Mouse (Mus musculus) gastrocnemius, postnatal 36 days (tissue): ENCODE measurements around the gene Dll4. TPM values are rescaled to one million over a fixed set of nuclear protein-coding genes. Genes with fewer than 3 reads are reported as not detected.

Source experiments
- DNase-seq, 2 experiments: peaks; one replicate each; pipeline ENCODE4 v3.0.0; 2022
- intact Hi-C: fragments of 180-260 bp; cut with DNase I; formaldehyde crosslinking; loops from one replicate; pipeline ENCODE4 v1.15.1; 2025
- total RNA-seq, 2 experiments: library from RNA; stranded (reverse); gene quantifications; 2 replicates each; pipeline ENCODE4 v1.2.3; 2021

Gene Dll4
- total RNA-seq, 2 experiments from 2014 or later, result 5.1 to 5.5 TPM

- DNase-seq, result no peak
- intact Hi-C loops, result no loop called here
These were observed 5.2 kb downstream of the Dll4 start for GRCm38 (mm10) chr2:119330795-119331194.

GRCm38 (mm10) chr2:119332177-119332661 is 6.6 kb downstream of the Dll4 start:
- intact Hi-C loops, result no loop called here
- no peak for DNase-seq

- intact Hi-C loops, result no loop called here
- DNase-seq, result no peak
These were observed 8.6 kb downstream of the Dll4 start for GRCm38 (mm10) chr2:119334135-119334534.

- no peak for DNase-seq
- intact Hi-C loops, result no loop called here
These were observed 9.5 kb downstream of the Dll4 start for GRCm38 (mm10) chr2:119334964-119335525.

- DNase-seq, result no peak
- intact Hi-C loops, result no loop called here
These were observed 10.0 kb downstream of the Dll4 start for GRCm38 (mm10) chr2:119335535-119335934.

- DNase-seq, result no peak
- intact Hi-C loops, result loop anchor here (2.0 kb wide), 1 partner anchor 35 kb away; no protein-coding TSS in a partner anchor
These were observed 10.4 kb downstream of the Dll4 start for GRCm38 (mm10) chr2:119336002-119336401.

GRCm38 (mm10) chr2:119336470-119336869 is 10.9 kb downstream of the Dll4 start:
- intact Hi-C loops, result loop anchor here (2.0 kb wide), 1 partner anchor 36 kb away; no protein-coding TSS in a partner anchor
- no peak for DNase-seq

- peak; percentile 87 to 90 for DNase-seq
- intact Hi-C loops, result loop anchor here (2.0 kb wide), 2 partner anchors 37 to 75 kb away; no protein-coding TSS in a partner anchor
These were observed 12.1 kb downstream of the Dll4 start for GRCm38 (mm10) chr2:119337425-119338265.

GRCm38 (mm10) chr2:119344537-119345138 is 19.1 kb downstream of the Dll4 start:
- DNase-seq, result no peak
- intact Hi-C loops, result no loop called here

- intact Hi-C loops, result no loop called here
- peak; percentile 79 to 88 for DNase-seq
These were observed 25.2 kb downstream of the Dll4 start, which contains the start of gene Chac1 for GRCm38 (mm10) chr2:119350555-119351486. Gene Chac1 (plus strand): TSS chr2:119351229.

- no peak for DNase-seq
These were observed 28.1 kb downstream of the Dll4 start for GRCm38 (mm10) chr2:119353707-119354106.

GRCm38 (mm10) chr2:119355089-119355488 is 29.5 kb downstream of the Dll4 start:
- peak; percentile 62 to 78 for DNase-seq
- intact Hi-C loops, result no loop called here

More at GRCm38 (mm10) chr2:119353707-119354106, 28.1 kb downstream of the Dll4 start:
- intact Hi-C loops, result no loop called here

- intact Hi-C loops, result no loop called here
- peak; percentile 72 for DNase-seq
These were observed 30.1 kb downstream of the Dll4 start for GRCm38 (mm10) chr2:119355651-119356050.

- intact Hi-C loops, result no loop called here
- no peak for DNase-seq
These were observed 30.7 kb downstream of the Dll4 start for GRCm38 (mm10) chr2:119356310-119356709.

GRCm38 (mm10) chr2:119356805-119357204 is 31.2 kb downstream of the Dll4 start:
- intact Hi-C loops, result no loop called here
- no peak for DNase-seq

GRCm38 (mm10) chr2:119358249-119358648 is 32.7 kb downstream of the Dll4 start:
- DNase-seq, result no peak
- intact Hi-C loops, result no loop called here

GRCm38 (mm10) chr2:119359721-119360291 is 34.2 kb downstream of the Dll4 start:
- DNase-seq, result no peak
- intact Hi-C loops, result no loop called here

- intact Hi-C loops, result no loop called here
- peak in 1 of 2 experiments; percentile 56 for DNase-seq
These were observed 39.4 kb downstream of the Dll4 start for GRCm38 (mm10) chr2:119364969-119365368.

- DNase-seq, result no peak
- intact Hi-C loops, result no loop called here
These were observed 41.8 kb downstream of the Dll4 start for GRCm38 (mm10) chr2:119367346-119367745.

GRCm38 (mm10) chr2:119370116-119370515 is 44.5 kb downstream of the Dll4 start:
- intact Hi-C loops, result no loop called here
- DNase-seq, result no peak
